Mouse (Mus musculus): Measurements from ENCODE around the gene Fzd5. TPM values are rescaled to one million over a fixed set of nuclear protein-coding genes. Genes with fewer than 3 reads are reported as not detected.

The Fzd5 gene
- total RNA-seq, 2 experiments from 2014 or later, result 4.7 to 4.9 TPM

DNA sequence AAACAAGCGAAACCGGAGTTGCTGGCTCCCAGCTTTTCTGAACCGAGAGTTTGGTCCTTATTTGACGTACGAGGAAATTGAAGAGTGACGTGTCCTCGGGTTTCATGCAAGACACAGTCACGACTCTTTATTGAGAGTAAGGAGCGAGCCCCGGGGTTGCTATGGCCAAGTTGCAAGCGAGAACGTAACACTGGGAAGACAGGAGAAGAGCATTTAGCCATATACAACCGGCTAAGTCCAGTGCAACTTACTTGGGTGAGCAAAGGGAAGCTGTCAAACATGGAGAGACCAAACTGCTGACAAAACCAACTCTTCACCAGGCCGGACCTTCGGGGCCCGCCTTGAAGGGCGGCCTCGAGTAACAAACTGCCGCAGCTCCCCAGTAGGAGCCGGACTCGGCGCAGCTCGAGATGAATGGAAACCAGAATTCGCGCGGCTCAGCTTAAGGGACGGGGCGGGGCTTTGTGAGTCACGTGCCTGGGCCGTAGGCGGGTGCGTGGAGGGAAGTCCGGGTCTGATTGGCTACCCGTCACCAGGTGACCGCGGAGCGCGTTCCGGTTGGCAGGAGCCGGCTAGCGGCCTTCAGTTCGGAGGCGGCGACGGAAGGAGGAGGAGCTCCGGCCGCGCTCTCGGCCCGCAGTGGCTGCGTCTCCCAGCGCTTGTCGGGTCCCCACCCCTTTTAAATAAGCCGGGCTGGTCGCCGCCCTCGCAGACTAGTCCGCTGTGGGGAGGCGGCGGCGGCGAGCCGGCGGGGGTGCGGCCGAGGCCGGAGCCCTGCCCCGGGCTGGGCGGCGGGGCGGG lies 47.1 kb downstream of the Fzd5 start, which contains the start of gene Ccnyl1:
TSS of gene Ccnyl1 (plus strand) at position 243 of the 801 bp plus-strand sequence.
- DNase-seq, result peak; percentile 98
- intact Hi-C loops (cut with DNase I), result loop anchor here (5.0 to 10.0 kb wide), 5 partner anchors 33 to 1033 kb away; partner anchors contain the start of genes Creb1 and Mettl21a

DNA sequence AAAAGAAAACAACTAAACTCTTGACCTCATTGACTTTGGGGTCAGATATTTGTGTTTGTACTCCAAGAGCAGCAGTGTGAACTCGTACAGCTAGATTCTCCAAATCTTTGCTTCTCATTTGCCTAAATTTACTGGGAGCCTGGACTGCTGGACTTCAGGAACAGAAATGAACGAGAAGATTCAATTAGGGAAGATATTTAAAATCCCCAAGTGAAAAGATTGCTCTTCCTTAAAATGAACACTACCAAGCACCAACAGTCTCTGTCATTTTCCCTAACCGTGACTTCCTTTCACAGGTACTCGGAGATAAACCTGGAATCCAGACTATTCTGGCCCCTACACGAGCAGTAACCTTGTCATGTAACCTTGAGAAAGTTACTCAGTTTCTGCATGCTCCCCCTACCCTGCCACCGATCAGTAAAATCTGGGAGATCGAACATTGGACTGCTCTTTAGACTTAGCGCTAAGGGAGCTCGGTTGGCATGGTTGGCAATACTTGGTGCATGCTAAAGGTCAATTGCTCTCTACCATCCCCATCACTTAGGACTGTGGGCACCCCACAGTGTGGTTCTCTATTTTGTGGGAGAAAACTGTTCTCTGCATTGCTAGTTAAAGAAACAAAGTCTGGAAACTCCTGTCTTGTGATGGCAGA lies 47.9 kb downstream of the Fzd5 start:
- DNase-seq, result no peak
- intact Hi-C loops (cut with DNase I), result loop anchor here (5.0 to 10.0 kb wide), 5 partner anchors 32 to 1032 kb away; partner anchors contain the start of genes Creb1 and Mettl21a

DNA sequence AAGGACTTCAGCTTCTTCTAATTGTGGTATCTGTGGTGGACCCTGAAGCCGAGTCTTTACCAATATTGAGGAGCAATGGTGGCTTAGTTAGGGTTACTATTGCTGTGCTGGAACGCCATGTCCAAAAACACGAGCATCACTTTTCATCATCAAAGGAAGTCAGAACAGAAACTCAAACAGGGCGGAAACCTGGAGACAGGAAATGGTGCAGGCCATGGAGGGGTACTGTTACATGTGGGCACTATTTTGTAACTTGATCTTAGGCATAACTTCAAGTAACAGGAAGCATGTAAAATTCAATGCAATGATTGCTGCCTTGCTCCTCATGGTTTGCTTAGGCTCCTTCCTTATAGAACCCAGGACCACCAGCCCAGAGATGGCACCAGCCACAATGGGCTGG lies 49.5 kb downstream of the Fzd5 start:
- DNase-seq, result no peak
- intact Hi-C loops (cut with DNase I), result no loop called here

DNA sequence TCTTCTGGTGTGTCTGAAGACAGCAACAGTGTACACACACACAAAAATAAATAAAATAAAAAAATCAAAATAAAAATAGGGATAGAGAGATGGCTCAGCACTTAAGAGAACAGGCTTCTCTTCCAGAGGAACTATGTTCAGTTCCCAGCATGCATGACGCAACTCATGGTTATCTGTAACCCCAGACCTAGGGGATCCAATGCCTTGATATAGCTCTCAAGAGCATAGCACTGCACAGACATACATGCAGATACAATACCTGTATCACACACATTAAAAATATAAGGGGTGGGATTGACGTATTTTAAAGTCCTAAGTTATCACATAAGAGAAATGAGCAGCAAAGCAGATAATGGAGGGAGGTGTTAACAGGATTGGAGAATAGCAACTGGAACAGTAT lies 53.1 kb downstream of the Fzd5 start:
- no peak for DNase-seq
- intact Hi-C loops (cut with DNase I), result no loop called here

DNA sequence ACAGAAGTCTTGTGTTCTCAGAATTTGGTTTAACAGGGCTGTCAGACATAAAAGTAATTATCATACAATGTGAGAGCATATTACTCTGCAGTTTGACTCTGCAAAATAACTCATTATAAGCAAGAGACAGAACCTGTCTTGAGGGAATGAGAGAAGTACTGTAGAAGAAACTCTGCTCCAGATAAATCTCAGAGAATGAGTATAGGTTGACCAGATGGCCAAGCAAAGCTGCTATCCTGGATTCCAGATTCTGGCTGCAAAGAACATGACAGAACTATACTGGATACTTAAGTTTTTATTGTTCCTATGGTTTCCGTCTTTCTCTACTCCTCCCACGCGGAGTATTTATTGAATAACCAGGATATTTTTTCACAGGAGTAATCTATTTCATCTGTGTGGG lies 54.5 kb downstream of the Fzd5 start:
- intact Hi-C loops (cut with DNase I), result no loop called here
- DNase-seq, result no peak

DNA sequence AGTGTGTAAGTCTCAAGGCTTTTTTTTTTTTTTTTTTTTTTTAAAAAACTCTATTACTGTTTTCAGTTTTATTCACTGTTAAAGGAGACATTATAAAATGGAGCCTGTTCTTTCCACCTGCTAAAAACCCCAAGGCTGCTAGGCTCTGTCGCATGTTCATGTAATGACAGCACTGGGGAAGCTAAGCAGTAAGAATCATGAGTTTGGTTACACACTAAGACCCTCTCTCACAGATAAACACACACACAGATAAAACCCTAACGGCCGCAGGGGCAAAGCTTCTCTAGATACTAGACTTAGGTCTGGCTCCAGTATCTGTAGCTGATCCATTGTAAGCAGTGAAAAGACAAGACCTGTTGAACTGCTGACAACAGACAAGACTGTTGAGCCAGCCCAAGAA lies 56.1 kb downstream of the Fzd5 start:
- DNase-seq, result no peak
- intact Hi-C loops (cut with DNase I), result no loop called here

Other genes starting within 250 kb of the Fzd5 start
- 10 to 100 TPM; 29.9 to 37.4 TPM for gene Creb1, start 205.1 kb downstream of the Fzd5 start, total RNA-seq (2021)
- gene Mettl21a, start 120.5 kb downstream of the Fzd5 start, total RNA-seq (2021), result 1 to 10 TPM; 6.4 to 8.4 TPM
- gene Ccnyl1, start 47.3 kb downstream of the Fzd5 start, total RNA-seq (2021), result 10 to 100 TPM; 20.5 to 21.4 TPM
- gene Plekhm3, start 219.1 kb upstream of the Fzd5 start, total RNA-seq (2021), result 10 to 100 TPM in 1 of 2 experiments, 1 to 10 TPM in 1; 6.8 to 10.8 TPM

Data from heart, postnatal 14 days (tissue).